22 mouse cellular contexts compared by ENCODE assay signal in genomic region chr6:136522658-136523057, GRCm38 (mm10). TPM values are rescaled to one million over a fixed set of nuclear protein-coding genes. Genes with fewer than 3 reads are reported as not detected.
A peak's percentile ranks its signal among the peaks of the same experiment; 100 is the strongest.
DNase-seq lines count a peak whose midpoint lies in the region; ATAC-seq and TF ChIP-seq lines count a peak whose summit lies in the region.
"Had no signal": no experiment of that assay in that cellular context is flagged by ENCODE, and none has a peak within 500 bp of the region (broad histone marks: within the 10 kb centered on the region; RNA-seq: fewer than 3 reads in every experiment).

No protein-coding gene starts in this region.

- no peaks in the 10 kb centered on the region for H3K27me3 ChIP-seq in heart, embryonic 13.5 days (replicated peaks)
- no peaks in the 10 kb centered on the region for H3K27me3 ChIP-seq in lung, embryonic 15.5 days
- H3K27me3 ChIP-seq: CH12.LX; hindbrain, embryonic 13.5 days; neural tube, embryonic 13.5 days had no signal

- no peak overlapping the region for H3K4me3 ChIP-seq in heart, embryonic 13.5 days
- no peak overlapping the region for H3K4me3 ChIP-seq in lung, embryonic 15.5 days
- H3K4me3 ChIP-seq in lung, adult 2 months (replicated peaks; ENCODE audit: extremely low read depth, low read depth, low read length), result no peak overlapping the region
- H3K4me3 ChIP-seq: hindbrain, embryonic 13.5 days; midbrain, embryonic 10.5 days; neural tube, embryonic 13.5 days had no signal

- H3K36me3 ChIP-seq in heart, embryonic 13.5 days, result peaks cover 50% of the 10 kb centered on the region
- peaks cover 31% of the 10 kb centered on the region for H3K36me3 ChIP-seq in lung, embryonic 15.5 days

- WGBS in heart, embryonic 13.5 days, result 76% methylated on average over 5 of the region's 5 CpGs
- 85% methylated on average over 5 of the region's 5 CpGs for WGBS in lung, embryonic 15.5 days
- WGBS in lung, adult 2 months, result 77% methylated on average over 5 of the region's 5 CpGs

- no peak for ATAC-seq in CD4-positive, CD25-positive, alpha-beta regulatory T cell, adult 4 months
- no peak for ATAC-seq in heart, embryonic 13.5 days (ENCODE audit: extremely low read depth, insufficient number of reproducible peaks, low FRiP score, low TSS enrichment)
- no peak for ATAC-seq in lung, embryonic 15.5 days (ENCODE audit: borderline replicate concordance, extremely low read depth, low FRiP score, low TSS enrichment)
- ATAC-seq: forebrain, embryonic 16.5 days had no signal

- no peak overlapping the region for H3K9ac ChIP-seq in heart, embryonic 13.5 days
- no peak overlapping the region for H3K9ac ChIP-seq in lung, embryonic 15.5 days
- H3K9ac ChIP-seq: hindbrain, embryonic 13.5 days; liver, embryonic 14.5 days; neural tube, embryonic 13.5 days had no signal

- peaks cover 10% of the 10 kb centered on the region for H3K9me3 ChIP-seq in heart, embryonic 13.5 days
- no peaks in the 10 kb centered on the region for H3K9me3 ChIP-seq in lung, embryonic 15.5 days

- 0 out of 2 replicates have a peak overlapping the region, but pooled peaks have one; percentile 63 for H3K4me2 ChIP-seq in heart, embryonic 13.5 days
- no peak overlapping the region for H3K4me2 ChIP-seq in lung, embryonic 15.5 days
- H3K4me2 ChIP-seq: hindbrain, embryonic 13.5 days; neural tube, embryonic 13.5 days had no signal

- TF ChIP-seq CTCF in lung, adult 2 months (IDR thresholded peaks at IDR 0.05; ENCODE audit: insufficient read depth, low read length), result no peak

- DNase-seq in CD4-positive, CD25-positive, alpha-beta regulatory T cell, adult 2 months (ENCODE audit: low read depth, low spot score), result peak; percentile 29
- no peak for DNase-seq in heart, adult 8-10 months (ENCODE audit: low spot score)
- no peak for DNase-seq in lung, adult 2 months
- DNase-seq in CD4-positive helper T cell, adult 2 months (ENCODE audit: low read depth, low spot score), result peak; percentile 25
- no peak for DNase-seq in thymus, postnatal 4 days
- DNase-seq: adrenal gland, postnatal 36 days; cerebellum, adult 11-12 months; cerebellum, postnatal 25 days; embryo, embryonic 11 days; gastrocnemius, postnatal 36 days; kidney, adult 8-10 months; layer of hippocampus, postnatal 36 days; lung, postnatal 36 days had no signal

- TF ChIP-seq POLR2A in lung, adult 2 months (IDR thresholded peaks at IDR 0.05; ENCODE audit: borderline replicate concordance, extremely low read depth, low read depth, low read length), result no peak

- H3K27ac ChIP-seq in heart, embryonic 13.5 days (replicated peaks), result peak overlapping the region; percentile 49
- H3K27ac ChIP-seq in lung, embryonic 15.5 days, result peak overlapping the region; percentile 30; the same call in 1 of the 2 replicates
- H3K27ac ChIP-seq: hindbrain, embryonic 13.5 days; liver, embryonic 14.5 days; midbrain, embryonic 10.5 days; neural tube, embryonic 13.5 days had no signal

- H3K4me1 ChIP-seq in heart, embryonic 13.5 days, result peaks cover 30% of the 10 kb centered on the region
- H3K4me1 ChIP-seq in lung, embryonic 15.5 days, result peaks cover 17% of the 10 kb centered on the region
- H3K4me1 ChIP-seq in lung, adult 2 months (ENCODE audit: control insufficient read depth, insufficient read depth, low read length), result peaks cover 27% of the 10 kb centered on the region

RNA-seq across cellular contexts. Expression of gene Atf7ip, which starts 16.7 kb away (rescaled TPM):
- 100 to 1,000 TPM in 1 of 2 experiments, 10 to 100 TPM in 1; 96.5 to 115 TPM for polyA plus RNA-seq in CD4-positive, CD25-positive, alpha-beta regulatory T cell, adult 4 months (2017; shearing (Covaris generic))
- polyA plus RNA-seq in heart, embryonic 13.5 days (2015; fragmentation: Nextera tagmentation; extraction: Ambion mirVana), result 31.6 and 33.7 TPM in 2 replicates
- 10 to 100 TPM; 68.3 to 94.1 (median 76.8) TPM for total RNA-seq in heart, adult 8-10 months (2022)
- polyA plus RNA-seq in lung, embryonic 15.5 days (2015; fragmentation: Nextera tagmentation; extraction: Ambion mirVana), result 36.8 and 44.9 TPM in 2 replicates
- polyA plus RNA-seq in lung, adult 2 months (2012; rRNA removed), result 24.8 and 28.3 TPM in 2 replicates

Comparison
In these comparisons a context has a peak if more than half of its experiments do, and no peak if none do; other contexts are left out.
1. DNase-seq: peak in CD4-positive, CD25-positive, alpha-beta regulatory T cell, adult 2 months (single experiment) and CD4-positive helper T cell, adult 2 months (single experiment); none in heart, adult 8-10 months (single experiment), lung, adult 2 months (single experiment) and thymus, postnatal 4 days (single experiment).